Mouse (Mus musculus) liver, embryonic 14.5 days (tissue): ENCODE data around the gene Spred1. TPM values are rescaled to one million over a fixed set of nuclear protein-coding genes. Genes with fewer than 3 reads are reported as not detected.

Source experiments
- ATAC-seq: fragments of 200-750 bp; cut with Nextera tagmentation; 2 replicates; pipeline ENCODE4 v1.8.0; 2017; ENCODE audit warnings: moderate number of reproducible peaks, mild to moderate bottlenecking, moderate library complexity; ENCODE audit not compliant: insufficient read depth
- DNase-seq, 3 experiments: peaks; one replicate each; pipeline ENCODE4 v3.0.0-alpha.2; 2012 to 2013; ENCODE audit warnings: low read depth in 3 of 3, low spot score in 3 of 3
- H3K27ac ChIP-seq: fragments of 300-500 bp; sonication (generic); 2 replicates; pipeline ENCODE4 v1.5.1; 2014; ENCODE audit warnings: moderate library complexity, mild to moderate bottlenecking, control low read depth, inconsistent platforms
- H3K27me3 ChIP-seq: fragments of 300-500 bp; sonication (generic); 2 replicates; pipeline ENCODE4 v1.6.1; 2014; ENCODE audit warnings: mild to moderate bottlenecking, low read length, moderate library complexity; ENCODE audit not compliant: control insufficient read depth, insufficient read depth
- H3K36me3 ChIP-seq: fragments of 300-500 bp; sonication (generic); replicated peaks from 2 replicates; pipeline ENCODE4 v1.6.1; 2014; ENCODE audit warnings: low read depth; ENCODE audit not compliant: control insufficient read depth, insufficient read depth
- H3K4me1 ChIP-seq, 2 experiments: fragments of 200-500 bp in 1 of 2; fragments of 300-500 bp in 1 of 2; sonication (generic) in 1 of 2; replicated peaks; 2 replicates each; pipeline ENCODE4 v1.6.1; 2012 to 2014; ENCODE audit warnings: antibody characterized with exemption in 1 of 2, inconsistent platforms in 1 of 2, low read length in 1 of 2; ENCODE audit not compliant: control insufficient read depth in 2 of 2, insufficient read depth in 2 of 2
- H3K4me2 ChIP-seq: fragments of 300-500 bp; sonication (generic); 2 replicates; pipeline ENCODE4 v1.6.1; 2014; ENCODE audit warnings: low read depth, mild to moderate bottlenecking, control low read depth, moderate library complexity
- H3K4me3 ChIP-seq, 2 experiments: fragments of 200-500 bp in 1 of 2; fragments of 300-500 bp in 1 of 2; sonication (generic) in 1 of 2; 2 replicates each; pipeline ENCODE4 v1.5.1; 2012 to 2014; ENCODE audit warnings: low read depth in 2 of 2, low read length in 2 of 2, mild to moderate bottlenecking in 2 of 2, control low read depth in 1 of 2, inconsistent platforms in 1 of 2, moderate library complexity in 1 of 2; ENCODE audit not compliant: insufficient read depth in 1 of 2
- H3K9ac ChIP-seq: fragments of 300-500 bp; sonication (generic); replicated peaks from 2 replicates; pipeline ENCODE4 v1.6.1; 2014; ENCODE audit warnings: mild to moderate bottlenecking, control low read depth, moderate library complexity
- H3K9me3 ChIP-seq: fragments of 300-500 bp; sonication (generic); 2 replicates; pipeline ENCODE4 v1.6.1; 2016; ENCODE audit warnings: low read length, mixed read lengths; ENCODE audit not compliant: control insufficient read depth
- CTCF ChIP-seq: IDR thresholded peaks from 2 replicates; pipeline ENCODE4 v1.5.1; 2016; ENCODE audit warnings: antibody characterized with exemption, low read depth, control low read depth
- EP300 ChIP-seq: IDR thresholded peaks from 2 replicates; pipeline ENCODE4 v1.6.1; 2016; ENCODE audit warnings: antibody characterized with exemption, low read depth
- WGBS: fragments of 180-500 bp; shearing (Covaris S2); extraction: QIAGEN DNeasy Blood & Tissue Kit; methylation state at CpG from one replicate; pipeline ENCODE4 v1.1.7; 2014; ENCODE audit not compliant: insufficient replicate concordance; 5-methylcytosine and 5-hydroxymethylcytosine counted together
- polyA plus RNA-seq, 2 experiments: library from polyadenylated mRNA; depleted of rRNA in 1 of 2; stranded (reverse) in 1 of 2; unstranded in 1 of 2; fragments of >200 nt; fragmentation: Nextera tagmentation in 1 of 2; extraction: Ambion mirVana in 1 of 2; gene quantifications; 2 replicates each; pipeline versions ENCODE4 v1.2.1 to v1.2.3; 2012 to 2014

Spred1 gene
- polyA plus RNA-seq, 2 experiments = 2.4 to 2.7 TPM

- no peaks in the 10 kb centered on the region for H3K36me3 ChIP-seq
- H3K4me2 ChIP-seq = no peak overlapping the region
- H3K4me1 ChIP-seq = peaks cover 0 to 2% of the 10 kb centered on the region in 2 experiments; a peak in 1 of 4 replicates
- H3K9ac ChIP-seq = no peak overlapping the region
- H3K27me3 ChIP-seq = no peaks in the 10 kb centered on the region
- no peak overlapping the region for H3K27ac ChIP-seq
- ATAC-seq (no peak), DNase-seq (no peak)
- H3K9me3 ChIP-seq = no peaks in the 10 kb centered on the region
- TF ChIP-seq EP300 (no peak), CTCF (no peak)
- H3K4me3 ChIP-seq = no peak overlapping the region
- 61% methylated on average over 4 of the region's 4 CpGs for WGBS
Observed at GRCm38 (mm10) chr2:117143106-117143505, 21.9 kb downstream of the Spred1 start.

- no peaks in the 10 kb centered on the region for H3K4me1 ChIP-seq
- no peak overlapping the region for H3K4me2 ChIP-seq
- ATAC-seq = no peak
- no peaks in the 10 kb centered on the region for H3K36me3 ChIP-seq
- no peak overlapping the region for H3K9ac ChIP-seq
- no peak overlapping the region for H3K27ac ChIP-seq
- no peak for TF ChIP-seq EP300
- no peak for TF ChIP-seq CTCF
- H3K9me3 ChIP-seq = no peaks in the 10 kb centered on the region
- no peak overlapping the region for H3K4me3 ChIP-seq
- no peaks in the 10 kb centered on the region for H3K27me3 ChIP-seq
- 71% methylated on average over 2 of the region's 2 CpGs for WGBS
- DNase-seq = no peak
Observed at GRCm38 (mm10) chr2:117146026-117146425, 24.9 kb downstream of the Spred1 start.

- no peak for DNase-seq
- no peaks in the 10 kb centered on the region for H3K36me3 ChIP-seq
- H3K27ac ChIP-seq = no peak overlapping the region
- H3K9me3 ChIP-seq = no peaks in the 10 kb centered on the region
- no peak overlapping the region for H3K9ac ChIP-seq
- H3K4me1 ChIP-seq = no peaks in the 10 kb centered on the region
- TF ChIP-seq EP300 (no peak), CTCF (no peak)
- ATAC-seq = no peak
- 61% methylated on average over 3 of the region's 3 CpGs for WGBS
- H3K27me3 ChIP-seq = no peaks in the 10 kb centered on the region
- no peak overlapping the region for H3K4me3 ChIP-seq
- no peak overlapping the region for H3K4me2 ChIP-seq
Observed at GRCm38 (mm10) chr2:117146617-117147016, 25.4 kb downstream of the Spred1 start.

- no peak for ATAC-seq
- Histone ChIP-seq H3K36me3 (no peaks in the 10 kb centered on the region), H3K9me3 (no peaks in the 10 kb centered on the region), H3K27ac (no peak overlapping the region), H3K4me1 (no peaks in the 10 kb centered on the region), H3K4me3 (no peak overlapping the region), H3K4me2 (no peak overlapping the region), H3K27me3 (no peaks in the 10 kb centered on the region), H3K9ac (no peak overlapping the region)
- no peak for DNase-seq
- TF ChIP-seq CTCF (no peak), EP300 (no peak)
Observed at GRCm38 (mm10) chr2:117152161-117152560, 31.0 kb downstream of the Spred1 start.

GRCm38 (mm10) chr2:117168379-117168778, 47.2 kb downstream of the Spred1 start:
- H3K27me3 ChIP-seq = no peaks in the 10 kb centered on the region
- no peak overlapping the region for H3K9ac ChIP-seq
- no peaks in the 10 kb centered on the region; the same call in none of the 2 replicates for H3K36me3 ChIP-seq
- H3K4me3 ChIP-seq = no peak overlapping the region
- H3K4me2 ChIP-seq = no peak overlapping the region
- no peak overlapping the region for H3K27ac ChIP-seq
- 24% methylated on average over 2 of the region's 2 CpGs for WGBS
- DNase-seq (peak in 1 of 3 experiments; percentile 3), ATAC-seq (no peak)
- H3K4me1 ChIP-seq = no peaks in the 10 kb centered on the region; a peak in 1 of 4 replicates
- H3K9me3 ChIP-seq = no peaks in the 10 kb centered on the region
- TF ChIP-seq EP300 = no peak
- TF ChIP-seq CTCF = no peak
